Mouse (Mus musculus) ES-E14 (cell line): ENCODE measurements around the gene Gm49661. TPM values are rescaled to one million over a fixed set of nuclear protein-coding genes. Genes with fewer than 3 reads are reported as not detected.

ENCODE experiments used
- DNase-seq: peaks from one replicate; pipeline ENCODE4 v3.0.0-alpha.2; 2013; ENCODE audit warnings: low read depth, low spot score
- H3K27ac ChIP-seq: 2 replicates; pipeline ENCODE4 v1.5.1; 2012; ENCODE audit warnings: low read depth, mild to moderate bottlenecking, low read length, moderate library complexity, mixed read lengths; ENCODE audit not compliant: poor library complexity, insufficient read depth, severe bottlenecking
- H3K36me3 ChIP-seq: 2 replicates; pipeline ENCODE4 v1.6.1; 2012; ENCODE audit warnings: mild to moderate bottlenecking, low read length, moderate library complexity, mixed read lengths; ENCODE audit not compliant: control insufficient read depth, poor library complexity, insufficient read depth, severe bottlenecking
- H3K4me1 ChIP-seq, 2 experiments: fragments of 150-350 bp in 1 of 2; sonication (generic) in 1 of 2; 2 replicates each; pipeline ENCODE4 v1.6.1; 2012; ENCODE audit warnings: low read length in 2 of 2, mild to moderate bottlenecking in 1 of 2, mixed read lengths in 1 of 2; ENCODE audit not compliant: control insufficient read depth in 2 of 2, insufficient read depth in 2 of 2, poor library complexity in 1 of 2
- H3K4me3 ChIP-seq, 2 experiments: fragments of 150-350 bp in 1 of 2; sonication (generic) in 1 of 2; 2 replicates each; pipeline ENCODE4 v1.5.1; 2012; ENCODE audit warnings: low read length in 2 of 2, low read depth in 1 of 2, mild to moderate bottlenecking in 1 of 2, mixed read lengths in 1 of 2; ENCODE audit not compliant: insufficient read depth in 1 of 2, poor library complexity in 1 of 2, severe bottlenecking in 1 of 2
- H3K9ac ChIP-seq: 2 replicates; pipeline ENCODE4 v1.6.1; 2012; ENCODE audit warnings: low read depth, mild to moderate bottlenecking, low read length, mixed read lengths; ENCODE audit not compliant: poor library complexity, insufficient read depth, severe bottlenecking
- H3K9me3 ChIP-seq: fragments of 150-350 bp; sonication (generic); 2 replicates; pipeline ENCODE4 v1.6.1; 2012; ENCODE audit warnings: low read depth, mild to moderate bottlenecking, low read length; ENCODE audit not compliant: control insufficient read depth, insufficient read depth
- CHD2 ChIP-seq: IDR thresholded peaks from 2 replicates; pipeline ENCODE4 v1.6.1; 2014; ENCODE audit warnings: mild to moderate bottlenecking, low read depth, low read length, inconsistent platforms
- HCFC1 ChIP-seq: IDR thresholded peaks from 2 replicates; pipeline ENCODE4 v1.6.1; 2012; ENCODE audit warnings: low read length, inconsistent platforms, borderline replicate concordance; ENCODE audit not compliant: insufficient read depth
- MAFK ChIP-seq: IDR thresholded peaks from 2 replicates; pipeline ENCODE4 v1.6.1; 2014; ENCODE audit warnings: mild to moderate bottlenecking, low read depth, low read length, inconsistent platforms; ENCODE audit not compliant: insufficient read depth
- ZC3H11A ChIP-seq: IDR thresholded peaks from 2 replicates; pipeline ENCODE4 v1.6.1; 2012; ENCODE audit warnings: low read depth, mild to moderate bottlenecking, inconsistent platforms, low read length, borderline replicate concordance
- ZNF384 ChIP-seq: IDR thresholded peaks from 2 replicates; pipeline ENCODE4 v1.6.1; 2012; ENCODE audit warnings: low read depth, low read length, inconsistent platforms
- in situ Hi-C, 2 experiments: fragments of 600-800 bp; cut with MboI; formaldehyde crosslinking; loops; one replicate each; pipeline ENCODE4 v1.15.1; 2025; ENCODE audit warnings: low sequenced_read_pairs in 2 of 2, inconsistent platforms in 1 of 2; ENCODE audit not compliant: unreplicated experiment in 2 of 2
- total RNA-seq: library from RNA; depleted of rRNA; stranded (reverse); fragments of 300-350 nt; gene quantifications from 2 replicates; pipeline ENCODE4 v1.2.3, GENCODE M21; 2012

Gene Gm49661
- total RNA-seq, 1 experiment, result not detected

- no peaks in the 10 kb centered on the region for H3K36me3 ChIP-seq
- DNase-seq, result no peak
- H3K4me3 ChIP-seq, result peak overlapping the region; percentile 60 to 65
- H3K27ac ChIP-seq, result no peak overlapping the region
- no peak overlapping the region for H3K9ac ChIP-seq
- in situ Hi-C loops, result no loop called here
- TF ChIP-seq HCFC1 (no peak), CHD2 (no peak), MAFK (no peak)
- no peaks in the 10 kb centered on the region for H3K9me3 ChIP-seq
- peaks cover 0 to 6% of the 10 kb centered on the region in 2 experiments; a peak in 1 of 4 replicates for H3K4me1 ChIP-seq
These were observed 40.6 kb downstream of the Gm49661 start for GRCm38 (mm10) chr8:84928456-84929306.

GRCm38 (mm10) chr8:84927513-84927912, 41.7 kb downstream of the Gm49661 start:
- TF ChIP-seq MAFK (no peak), ZNF384 (no peak), HCFC1 (no peak), CHD2 (no peak), ZC3H11A (no peak)
- no peak for DNase-seq
- in situ Hi-C loops, result no loop called here
- H3K4me1 ChIP-seq, result peaks cover 0 to 7% of the 10 kb centered on the region in 2 experiments; a peak in 1 of 4 replicates
- no peak overlapping the region for H3K27ac ChIP-seq
- H3K4me3 ChIP-seq, result no peak overlapping the region
- no peaks in the 10 kb centered on the region for H3K9me3 ChIP-seq
- H3K36me3 ChIP-seq, result no peaks in the 10 kb centered on the region
- H3K9ac ChIP-seq, result no peak overlapping the region

GRCm38 (mm10) chr8:84925557-84925956, 43.7 kb downstream of the Gm49661 start:
- Histone ChIP-seq H3K36me3 (peaks cover 9% of the 10 kb centered on the region), H3K4me1 (peaks cover 0 to 7% of the 10 kb centered on the region in 2 experiments; a peak in 1 of 4 replicates), H3K9me3 (no peaks in the 10 kb centered on the region), H3K9ac (no peak overlapping the region), H3K27ac (no peak overlapping the region), H3K4me3 (no peak overlapping the region)
- no peak for DNase-seq
- TF ChIP-seq ZNF384 (no peak), HCFC1 (no peak), MAFK (no peak), CHD2 (no peak), ZC3H11A (no peak)
- in situ Hi-C loops, result no loop called here

- Histone ChIP-seq H3K27ac (no peak overlapping the region), H3K9me3 (no peaks in the 10 kb centered on the region), H3K36me3 (peaks cover 19% of the 10 kb centered on the region), H3K4me3 (no peak overlapping the region), H3K4me1 (peaks cover 3 to 14% of the 10 kb centered on the region in 2 experiments; a peak in 3 of 4 replicates), H3K9ac (no peak overlapping the region)
- in situ Hi-C loops, result no loop called here
- DNase-seq, result no peak
- TF ChIP-seq HCFC1 (no peak), ZC3H11A (no peak), MAFK (no peak), ZNF384 (no peak), CHD2 (no peak)
These were observed 47.6 kb downstream of the Gm49661 start for GRCm38 (mm10) chr8:84921596-84921995.
